Mouse (Mus musculus) lung, postnatal 0 days (tissue): ENCODE measurements around the gene Gm3194.
"Not testable (repeated sequence)": the region's sequence is repeated elsewhere in the genome, so short reads cannot be mapped to it uniquely, and the experiment has no call there.

ENCODE experiments used
- CTCF ChIP-seq: IDR thresholded peaks from 2 replicates; pipeline ENCODE4 v1.5.1; 2016; ENCODE audit warnings: antibody characterized with exemption, mild to moderate bottlenecking
- EP300 ChIP-seq: IDR thresholded peaks from 2 replicates; pipeline ENCODE4 v1.6.1; 2016; ENCODE audit warnings: antibody characterized with exemption, mild to moderate bottlenecking, control low read depth

- not testable (repeated sequence) for TF ChIP-seq EP300, CTCF
Measured at GRCm38 (mm10) chr14:5477730-5478129, 22.5 kb upstream of the Gm3194 start, which contains the start of gene Gm8246.
